Mouse (Mus musculus): ENCODE data around the gene Cfap20.

Gene Cfap20

DNA sequence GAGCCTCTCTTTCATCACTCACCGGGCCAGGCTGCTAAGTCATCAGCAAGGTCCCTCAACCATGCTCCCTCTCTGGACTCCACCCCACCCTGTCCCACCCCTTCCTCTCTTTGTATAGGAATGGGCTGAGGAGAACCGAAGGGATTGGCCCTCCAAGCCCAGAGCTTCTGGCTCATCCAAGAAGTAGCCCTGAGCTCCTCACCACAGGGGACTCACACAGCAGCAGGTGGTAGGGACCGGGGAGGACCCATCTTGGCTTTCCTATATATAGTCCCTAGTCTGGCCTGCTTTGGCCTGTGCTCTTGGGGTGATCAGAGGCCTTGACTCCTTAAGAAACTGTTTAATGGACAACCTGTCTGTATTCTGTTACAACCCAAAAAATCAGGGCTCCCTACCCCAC is 60.2 kb downstream of the Cfap20 start:
- DNase-seq (ENCODE audit: low spot score in 2 of 2): no peak

DNA sequence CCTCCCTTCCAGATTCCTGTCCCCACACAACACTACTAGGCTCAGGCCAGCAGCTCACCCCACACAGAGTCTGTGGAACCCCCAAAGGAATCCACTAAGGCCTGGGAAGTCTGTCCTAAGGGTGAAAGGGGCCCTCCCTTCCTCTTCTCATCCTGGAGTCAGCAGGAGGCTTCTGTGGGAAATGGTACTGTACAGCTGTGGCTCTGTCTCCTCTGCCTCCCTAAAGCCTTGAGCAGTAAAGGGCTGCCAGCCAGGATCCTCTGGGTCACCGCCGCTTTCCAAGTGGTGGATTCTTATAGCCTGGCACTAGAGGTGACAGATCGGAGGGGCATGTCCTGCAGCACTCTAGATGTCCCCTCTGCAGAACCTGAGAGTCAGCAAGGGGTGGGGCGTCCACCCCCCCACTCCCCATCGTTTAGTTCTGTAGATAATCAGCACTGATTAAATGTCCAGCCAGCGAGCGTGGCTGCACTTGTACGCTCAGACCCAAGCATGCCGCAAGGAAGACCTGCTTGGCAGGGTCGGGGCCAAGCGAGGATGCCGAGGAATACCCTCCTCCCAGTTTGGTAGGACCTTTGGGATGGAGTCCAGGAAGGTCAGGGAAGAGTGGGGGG is 61.2 kb downstream of the Cfap20 start:
- DNase-seq (ENCODE audit: low spot score in 2 of 2): no peak
